Mouse (Mus musculus): ENCODE results near the gene Pi4kb. TPM values are rescaled to one million over a fixed set of nuclear protein-coding genes. Genes with fewer than 3 reads are reported as not detected.
"Not testable (repeated sequence)": the region's sequence is repeated elsewhere in the genome, so short reads cannot be mapped to it uniquely, and the experiment has no call there.

Pi4kb gene
- polyA plus RNA-seq, 1 experiment from 2014 or later, result 20.7 TPM

DNA sequence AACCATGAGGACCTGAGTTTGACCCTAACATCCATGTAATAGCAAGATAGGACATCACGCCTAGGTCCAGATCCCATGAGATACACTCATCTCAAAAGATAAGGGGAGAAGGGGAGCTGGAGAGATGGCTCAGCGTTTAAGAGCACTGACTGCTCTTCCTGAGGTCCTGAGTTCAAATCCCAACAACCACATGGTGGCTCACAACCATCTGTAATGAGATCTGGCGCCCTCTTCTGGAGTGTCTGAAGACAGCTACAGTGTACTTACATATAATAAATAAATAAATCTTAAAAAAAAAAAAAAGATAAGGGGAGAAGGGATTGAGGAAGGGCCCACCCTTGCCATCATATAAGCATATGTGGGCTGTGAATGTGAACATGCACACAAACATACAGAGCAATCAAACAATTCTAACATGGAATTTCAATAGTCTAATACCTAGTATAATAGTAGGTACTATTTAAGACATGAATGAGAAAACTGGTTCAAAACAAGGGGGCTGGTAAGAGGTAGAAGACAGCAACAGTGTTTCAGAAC is 54.8 kb downstream of the Pi4kb start:
- peak; percentile 31; the same call in 1 of the 2 replicates for TF ChIP-seq CTCF (IDR thresholded peaks at IDR 0.05; ENCODE audit: low read depth)
- H3K27ac ChIP-seq; H3K4me2 ChIP-seq (ENCODE audit: low read length); H3K4me1 ChIP-seq (replicated peaks; ENCODE audit: insufficient read depth, low read length); H3K9ac ChIP-seq (ENCODE audit: low read depth, low read length); H3K9me3 ChIP-seq (replicated peaks; ENCODE audit: low read length); ATAC-seq (replicated peaks; ENCODE audit: low FRiP score, low read depth); DNase-seq (ENCODE audit: low spot score); H3K4me3 ChIP-seq (replicated peaks; ENCODE audit: low read depth, low read length); H3K27me3 ChIP-seq (ENCODE audit: insufficient read depth, low read length): not testable (repeated sequence)
- 77% methylated on average over 3 of the region's 3 CpGs for WGBS
- peaks cover 31% of the 10 kb centered on the region for H3K36me3 ChIP-seq (ENCODE audit: insufficient read depth, low read length)

DNA sequence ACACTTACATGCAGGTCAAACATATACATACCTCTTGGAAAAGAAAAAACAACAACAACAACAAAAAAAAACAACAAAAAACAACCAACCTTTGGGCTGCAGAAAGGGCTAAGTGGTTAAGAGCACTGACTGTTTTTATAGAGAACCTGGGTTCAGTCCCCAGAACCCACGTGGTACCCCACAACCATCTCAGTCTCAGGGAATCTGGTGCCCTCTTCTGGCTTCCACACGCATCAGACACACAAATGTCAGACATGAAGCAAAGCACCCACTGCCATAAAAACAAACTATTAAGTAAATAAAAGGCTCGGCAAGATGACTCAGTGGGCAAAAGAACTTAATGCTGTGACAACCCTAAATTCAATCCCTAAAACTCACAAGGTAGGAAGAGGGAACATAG is 55.4 kb downstream of the Pi4kb start:
- TF ChIP-seq CTCF (IDR thresholded peaks at IDR 0.05; ENCODE audit: low read depth), result peak; percentile 29; the same call in 1 of the 2 replicates
- Histone ChIP-seq H3K4me3 (replicated peaks; ENCODE audit: low read depth, low read length) (no peak overlapping the region), H3K27me3 (ENCODE audit: insufficient read depth, low read length) (no peaks in the 10 kb centered on the region), H3K9me3 (replicated peaks; ENCODE audit: low read length) (no peaks in the 10 kb centered on the region), H3K4me2 (ENCODE audit: low read length) (no peak overlapping the region), H3K9ac (ENCODE audit: low read depth, low read length) (no peak overlapping the region), H3K27ac (no peak overlapping the region), H3K4me1 (replicated peaks; ENCODE audit: insufficient read depth, low read length) (no peaks in the 10 kb centered on the region), H3K36me3 (ENCODE audit: insufficient read depth, low read length) (peaks cover 37% of the 10 kb centered on the region)
- 70% methylated on average over 3 of the region's 3 CpGs for WGBS
- ATAC-seq (replicated peaks; ENCODE audit: low FRiP score, low read depth) (no peak), DNase-seq (ENCODE audit: low spot score) (no peak)

DNA sequence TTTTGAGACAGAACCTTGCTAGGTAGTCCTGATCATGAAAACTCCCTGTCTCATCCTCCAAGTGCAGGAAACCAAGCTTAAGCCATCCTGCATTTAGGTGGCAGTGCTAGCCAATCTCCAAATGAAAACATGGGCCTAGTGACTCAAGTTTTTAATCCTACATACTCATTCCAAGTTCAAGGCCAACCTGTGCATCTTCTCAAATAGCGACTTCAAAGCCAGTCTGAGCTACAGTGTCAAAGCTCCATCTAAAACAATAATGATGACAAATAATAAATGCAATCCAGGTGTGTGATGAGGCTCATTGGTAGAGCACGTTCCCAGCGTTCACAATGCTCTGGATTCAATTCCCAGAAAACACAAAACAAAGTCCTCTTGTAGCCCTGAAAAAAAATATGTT is 67.1 kb downstream of the Pi4kb start:
- WGBS, result 11% methylated on average over 3 of the region's 3 CpGs
- no peak overlapping the region for H3K27ac ChIP-seq
- no peak for TF ChIP-seq CTCF (IDR thresholded peaks at IDR 0.05; ENCODE audit: low read depth)

GRCm38 (mm10) chr3:95042166-95042837 is 67.8 kb downstream of the Pi4kb start, which contains the start of gene Psmd4:
Gene Psmd4, minus strand, starts transcription at chr3:95042614.
- no peaks in the 10 kb centered on the region for H3K9me3 ChIP-seq (replicated peaks; ENCODE audit: low read length)
- H3K4me3 ChIP-seq (replicated peaks; ENCODE audit: low read depth, low read length), result peak within 1 kb of the TSS; percentile 67
- DNase-seq (ENCODE audit: low spot score) (peak; percentile 98), ATAC-seq (replicated peaks; ENCODE audit: low FRiP score, low read depth) (peak; percentile 98)
- H3K9ac ChIP-seq (ENCODE audit: low read depth, low read length), result peak within 1 kb of the TSS; percentile 71
- peak within 1 kb of the TSS; percentile 62 for H3K4me2 ChIP-seq (ENCODE audit: low read length)
- WGBS, result under 1% methylated on average over 36 of the region's 36 CpGs
- 0 out of 2 replicates have a peak, but pooled peaks cover 2% of the 10 kb centered on the region for H3K36me3 ChIP-seq (ENCODE audit: insufficient read depth, low read length)
- no peak; the same call in 1 of the 2 replicates for TF ChIP-seq CTCF (IDR thresholded peaks at IDR 0.05; ENCODE audit: low read depth)
- peak within 1 kb of the TSS; percentile 73 for H3K27ac ChIP-seq
- H3K27me3 ChIP-seq (ENCODE audit: insufficient read depth, low read length), result no peaks in the 10 kb centered on the region
- H3K4me1 ChIP-seq (replicated peaks; ENCODE audit: insufficient read depth, low read length), result 0 out of 2 replicates have a peak, but pooled peaks cover 5% of the 10 kb centered on the region

More for the DNA sequence above, 67.1 kb downstream of the Pi4kb start:
- no peak for DNase-seq (ENCODE audit: low spot score)
- Histone ChIP-seq H3K27me3 (ENCODE audit: insufficient read depth, low read length) (no peaks in the 10 kb centered on the region), H3K36me3 (ENCODE audit: insufficient read depth, low read length) (0 out of 2 replicates have a peak, but pooled peaks cover 2% of the 10 kb centered on the region), H3K4me2 (ENCODE audit: low read length) (peak overlapping the region; percentile 62), H3K4me3 (replicated peaks; ENCODE audit: low read depth, low read length) (peak overlapping the region; percentile 67), H3K4me1 (replicated peaks; ENCODE audit: insufficient read depth, low read length) (0 out of 2 replicates have a peak, but pooled peaks cover 5% of the 10 kb centered on the region), H3K9ac (ENCODE audit: low read depth, low read length) (peak overlapping the region; percentile 71), H3K9me3 (replicated peaks; ENCODE audit: low read length) (no peaks in the 10 kb centered on the region)
- ATAC-seq (replicated peaks; ENCODE audit: low FRiP score, low read depth), result no peak

DNA sequence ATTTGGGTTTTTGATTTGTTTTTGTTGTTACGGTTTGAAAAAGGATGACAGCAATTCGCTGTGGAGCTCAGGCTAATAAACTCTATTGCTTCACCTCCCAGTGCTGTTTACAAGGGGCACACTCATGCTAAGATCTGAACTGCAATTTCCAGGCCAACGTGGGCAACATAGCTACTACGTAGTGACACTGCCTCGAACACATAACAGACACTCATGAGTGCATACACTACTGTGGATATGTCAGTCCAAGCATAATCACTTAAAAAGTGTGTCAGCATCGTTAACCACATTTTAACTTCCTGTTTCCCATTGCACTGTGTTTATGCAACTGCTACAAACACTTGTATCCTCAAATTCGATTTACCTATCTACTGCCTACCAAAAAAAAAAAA is 68.3 kb downstream of the Pi4kb start:
- 0 out of 2 replicates have a peak, but pooled peaks cover 2% of the 10 kb centered on the region for H3K36me3 ChIP-seq (ENCODE audit: insufficient read depth, low read length)
- 16% methylated on average over 7 of the region's 7 CpGs for WGBS
- H3K27me3 ChIP-seq (ENCODE audit: insufficient read depth, low read length), result no peaks in the 10 kb centered on the region
- TF ChIP-seq CTCF (IDR thresholded peaks at IDR 0.05; ENCODE audit: low read depth), result no peak
- peak; percentile 53 for ATAC-seq (replicated peaks; ENCODE audit: low FRiP score, low read depth)
- 0 out of 2 replicates have a peak, but pooled peaks cover 5% of the 10 kb centered on the region for H3K4me1 ChIP-seq (replicated peaks; ENCODE audit: insufficient read depth, low read length)
- DNase-seq (ENCODE audit: low spot score), result no peak
- H3K4me2 ChIP-seq (ENCODE audit: low read length), result peak overlapping the region; percentile 57
- H3K4me3 ChIP-seq (replicated peaks; ENCODE audit: low read depth, low read length), result peak overlapping the region; percentile 67
- peak overlapping the region; percentile 73; the same call in 1 of the 2 replicates for H3K27ac ChIP-seq
- H3K9ac ChIP-seq (ENCODE audit: low read depth, low read length), result peak overlapping the region; percentile 35; the same call in 1 of the 2 replicates
- H3K9me3 ChIP-seq (replicated peaks; ENCODE audit: low read length), result no peaks in the 10 kb centered on the region

DNA sequence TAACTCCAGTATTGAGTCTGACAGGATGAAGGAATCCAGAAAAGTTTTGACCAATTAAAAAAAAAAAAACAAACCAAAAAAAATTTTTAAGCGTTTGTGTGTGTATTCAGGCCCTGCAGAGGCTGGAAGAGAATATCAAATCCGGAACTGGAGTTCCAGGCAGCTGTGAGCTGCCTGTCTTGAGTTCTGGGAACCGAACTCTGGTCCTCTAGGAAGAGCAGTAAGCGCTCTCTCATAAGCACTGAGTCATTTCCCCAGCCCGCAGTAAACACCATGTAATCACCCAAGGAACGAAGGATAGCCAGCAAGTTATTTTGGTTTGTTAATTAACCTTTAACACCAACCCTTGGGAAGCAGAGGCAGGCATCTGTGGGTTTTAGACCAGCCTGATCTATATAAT is 68.7 kb downstream of the Pi4kb start:
- Histone ChIP-seq H3K27ac (no peak overlapping the region), H3K4me2 (ENCODE audit: low read length) (no peak overlapping the region)
- TF ChIP-seq CTCF (IDR thresholded peaks at IDR 0.05; ENCODE audit: low read depth), result no peak

More for the DNA sequence above, 68.7 kb downstream of the Pi4kb start:
- H3K4me3 ChIP-seq (replicated peaks; ENCODE audit: low read depth, low read length), result no peak overlapping the region
- no peaks in the 10 kb centered on the region for H3K27me3 ChIP-seq (ENCODE audit: insufficient read depth, low read length)
- DNase-seq (ENCODE audit: low spot score), result no peak
- H3K4me1 ChIP-seq (replicated peaks; ENCODE audit: insufficient read depth, low read length), result 0 out of 2 replicates have a peak, but pooled peaks cover 5% of the 10 kb centered on the region
- 66% methylated on average over 6 of the region's 6 CpGs for WGBS
- no peak overlapping the region for H3K9ac ChIP-seq (ENCODE audit: low read depth, low read length)
- no peaks in the 10 kb centered on the region for H3K36me3 ChIP-seq (ENCODE audit: insufficient read depth, low read length)
- no peaks in the 10 kb centered on the region for H3K9me3 ChIP-seq (replicated peaks; ENCODE audit: low read length)
- no peak for ATAC-seq (replicated peaks; ENCODE audit: low FRiP score, low read depth)

Data from kidney, postnatal 0 days (tissue).